Mouse (Mus musculus): ENCODE data around the gene Epx. TPM values are rescaled to one million over a fixed set of nuclear protein-coding genes. Genes with fewer than 3 reads are reported as not detected.
"Not testable (repeated sequence)": the region's sequence is repeated elsewhere in the genome, so short reads cannot be mapped to it uniquely, and the experiment has no call there.

Gene Epx
- polyA plus RNA-seq, 1 experiment from 2014 or later: not detected

- Histone ChIP-seq H3K36me3 (ENCODE audit: control insufficient read depth, insufficient read depth, low read length) (no peaks in the 10 kb centered on the region), H3K27ac (ENCODE audit: low read length) (no peak overlapping the region), H3K27me3 (ENCODE audit: control insufficient read depth, insufficient read depth, low read depth, low read length) (no peaks in the 10 kb centered on the region), H3K4me2 (ENCODE audit: low read depth, low read length) (no peak overlapping the region), H3K9me3 (ENCODE audit: control insufficient read depth, low read length) (no peaks in the 10 kb centered on the region), H3K9ac (ENCODE audit: low read length) (no peak overlapping the region), H3K4me1 (replicated peaks; ENCODE audit: control insufficient read depth, insufficient read depth, low read length) (no peaks in the 10 kb centered on the region), H3K4me3 (ENCODE audit: low read length) (no peak overlapping the region)
- WGBS: 60% methylated on average over 9 of the region's 9 CpGs
- ATAC-seq (ENCODE audit: low read depth): no peak
These were observed 4.5 kb upstream of the Epx start for GRCm38 (mm10) chr11:87879826-87880225.

GRCm38 (mm10) chr11:87871766-87872165 lies 3.6 kb downstream of the Epx start:
- ATAC-seq (ENCODE audit: low read depth): no peak
- H3K9ac ChIP-seq (ENCODE audit: low read length): no peak overlapping the region
- H3K27me3 ChIP-seq (ENCODE audit: control insufficient read depth, insufficient read depth, low read depth, low read length): no peaks in the 10 kb centered on the region; the same call in 1 of the 2 replicates
- WGBS: 24% methylated on average over 8 of the region's 8 CpGs
- no peak overlapping the region for H3K4me2 ChIP-seq (ENCODE audit: low read depth, low read length)
- H3K27ac ChIP-seq (ENCODE audit: low read length): no peak overlapping the region
- no peaks in the 10 kb centered on the region for H3K36me3 ChIP-seq (ENCODE audit: control insufficient read depth, insufficient read depth, low read length)
- H3K4me1 ChIP-seq (replicated peaks; ENCODE audit: control insufficient read depth, insufficient read depth, low read length): no peaks in the 10 kb centered on the region
- no peak overlapping the region for H3K4me3 ChIP-seq (ENCODE audit: low read length)
- H3K9me3 ChIP-seq (ENCODE audit: control insufficient read depth, low read length): no peaks in the 10 kb centered on the region

- no peak for ATAC-seq (ENCODE audit: low read depth)
- H3K4me2 ChIP-seq (ENCODE audit: low read depth, low read length): no peak overlapping the region
- no peak overlapping the region for H3K9ac ChIP-seq (ENCODE audit: low read length)
- WGBS: 72% methylated on average over 2 of the region's 2 CpGs
- H3K4me1 ChIP-seq (replicated peaks; ENCODE audit: control insufficient read depth, insufficient read depth, low read length): no peaks in the 10 kb centered on the region
- H3K4me3 ChIP-seq (ENCODE audit: low read length): no peak overlapping the region
- H3K36me3 ChIP-seq (ENCODE audit: control insufficient read depth, insufficient read depth, low read length): no peaks in the 10 kb centered on the region
- H3K27ac ChIP-seq (ENCODE audit: low read length): no peak overlapping the region
- H3K27me3 ChIP-seq (ENCODE audit: control insufficient read depth, insufficient read depth, low read depth, low read length): no peaks in the 10 kb centered on the region; the same call in 1 of the 2 replicates
- no peaks in the 10 kb centered on the region for H3K9me3 ChIP-seq (ENCODE audit: control insufficient read depth, low read length)
These were observed 5.2 kb downstream of the Epx start for GRCm38 (mm10) chr11:87870096-87870495.

- not testable (repeated sequence) for H3K9ac ChIP-seq (ENCODE audit: low read length); H3K27me3 ChIP-seq (ENCODE audit: control insufficient read depth, insufficient read depth, low read depth, low read length); H3K9me3 ChIP-seq (ENCODE audit: control insufficient read depth, low read length); ATAC-seq (ENCODE audit: low read depth); H3K4me3 ChIP-seq (ENCODE audit: low read length); H3K4me2 ChIP-seq (ENCODE audit: low read depth, low read length); H3K36me3 ChIP-seq (ENCODE audit: control insufficient read depth, insufficient read depth, low read length); H3K4me1 ChIP-seq (replicated peaks; ENCODE audit: control insufficient read depth, insufficient read depth, low read length); H3K27ac ChIP-seq (ENCODE audit: low read length)
- 80% methylated on average over 1 of the region's 2 CpGs for WGBS
These were observed 8.4 kb downstream of the Epx start for GRCm38 (mm10) chr11:87866891-87867290.

- Histone ChIP-seq H3K9ac (ENCODE audit: low read length) (no peak overlapping the region), H3K27me3 (ENCODE audit: control insufficient read depth, insufficient read depth, low read depth, low read length) (no peaks in the 10 kb centered on the region), H3K36me3 (ENCODE audit: control insufficient read depth, insufficient read depth, low read length) (peaks cover 9% of the 10 kb centered on the region; the same call in 1 of the 2 replicates), H3K4me3 (ENCODE audit: low read length) (no peak overlapping the region), H3K4me1 (replicated peaks; ENCODE audit: control insufficient read depth, insufficient read depth, low read length) (no peaks in the 10 kb centered on the region), H3K9me3 (ENCODE audit: control insufficient read depth, low read length) (no peaks in the 10 kb centered on the region), H3K27ac (ENCODE audit: low read length) (no peak overlapping the region), H3K4me2 (ENCODE audit: low read depth, low read length) (no peak overlapping the region)
- no peak for ATAC-seq (ENCODE audit: low read depth)
- WGBS: 88% methylated on average over 13 of the region's 13 CpGs
These were observed 12.5 kb downstream of the Epx start for GRCm38 (mm10) chr11:87862805-87863204.

GRCm38 (mm10) chr11:87860426-87860825 lies 14.9 kb downstream of the Epx start:
- H3K4me2 ChIP-seq (ENCODE audit: low read depth, low read length): no peak overlapping the region
- no peak overlapping the region for H3K27ac ChIP-seq (ENCODE audit: low read length)
- no peak overlapping the region for H3K4me3 ChIP-seq (ENCODE audit: low read length)
- H3K4me1 ChIP-seq (replicated peaks; ENCODE audit: control insufficient read depth, insufficient read depth, low read length): no peaks in the 10 kb centered on the region
- 75% methylated on average over 9 of the region's 9 CpGs for WGBS
- no peak overlapping the region for H3K9ac ChIP-seq (ENCODE audit: low read length)
- H3K27me3 ChIP-seq (ENCODE audit: control insufficient read depth, insufficient read depth, low read depth, low read length): no peaks in the 10 kb centered on the region
- peaks cover 9% of the 10 kb centered on the region; the same call in 1 of the 2 replicates for H3K36me3 ChIP-seq (ENCODE audit: control insufficient read depth, insufficient read depth, low read length)
- no peaks in the 10 kb centered on the region for H3K9me3 ChIP-seq (ENCODE audit: control insufficient read depth, low read length)
- no peak for ATAC-seq (ENCODE audit: low read depth)

- no peak overlapping the region for H3K9ac ChIP-seq (ENCODE audit: low read length)
- no peak overlapping the region for H3K27ac ChIP-seq (ENCODE audit: low read length)
- peaks cover 9% of the 10 kb centered on the region; the same call in 1 of the 2 replicates for H3K36me3 ChIP-seq (ENCODE audit: control insufficient read depth, insufficient read depth, low read length)
- WGBS: 76% methylated on average over 11 of the region's 11 CpGs
- H3K4me1 ChIP-seq (replicated peaks; ENCODE audit: control insufficient read depth, insufficient read depth, low read length): no peaks in the 10 kb centered on the region
- no peaks in the 10 kb centered on the region for H3K9me3 ChIP-seq (ENCODE audit: control insufficient read depth, low read length)
- ATAC-seq (ENCODE audit: low read depth): no peak
- H3K27me3 ChIP-seq (ENCODE audit: control insufficient read depth, insufficient read depth, low read depth, low read length): no peaks in the 10 kb centered on the region
- no peak overlapping the region for H3K4me3 ChIP-seq (ENCODE audit: low read length)
- H3K4me2 ChIP-seq (ENCODE audit: low read depth, low read length): no peak overlapping the region
These were observed 16.1 kb downstream of the Epx start for GRCm38 (mm10) chr11:87859273-87859672.

GRCm38 (mm10) chr11:87854550-87854949 lies 20.8 kb downstream of the Epx start:
- no peak overlapping the region for H3K9ac ChIP-seq (ENCODE audit: low read length)
- no peaks in the 10 kb centered on the region; the same call in 1 of the 2 replicates for H3K36me3 ChIP-seq (ENCODE audit: control insufficient read depth, insufficient read depth, low read length)
- H3K4me3 ChIP-seq (ENCODE audit: low read length): no peak overlapping the region
- peaks cover 4% of the 10 kb centered on the region for H3K4me1 ChIP-seq (replicated peaks; ENCODE audit: control insufficient read depth, insufficient read depth, low read length)
- whole genome bisulfite sequencing: 82% methylated on average over 7 of the region's 7 CpGs
- H3K4me2 ChIP-seq (ENCODE audit: low read depth, low read length): no peak overlapping the region
- H3K27me3 ChIP-seq (ENCODE audit: control insufficient read depth, insufficient read depth, low read depth, low read length): no peaks in the 10 kb centered on the region
- ATAC-seq (ENCODE audit: low read depth): no peak
- H3K27ac ChIP-seq (ENCODE audit: low read length): no peak overlapping the region
- no peaks in the 10 kb centered on the region for H3K9me3 ChIP-seq (ENCODE audit: control insufficient read depth, low read length)

GRCm38 (mm10) chr11:87853597-87853954 lies 21.8 kb downstream of the Epx start:
- Histone ChIP-seq H3K27ac (ENCODE audit: low read length) (peak overlapping the region; percentile 16; the same call in 1 of the 2 replicates), H3K9me3 (ENCODE audit: control insufficient read depth, low read length) (no peaks in the 10 kb centered on the region), H3K4me1 (replicated peaks; ENCODE audit: control insufficient read depth, insufficient read depth, low read length) (peaks cover 4% of the 10 kb centered on the region), H3K4me2 (ENCODE audit: low read depth, low read length) (peak overlapping the region; percentile 91), H3K4me3 (ENCODE audit: low read length) (peak overlapping the region; percentile 71), H3K9ac (ENCODE audit: low read length) (peak overlapping the region; percentile 70), H3K36me3 (ENCODE audit: control insufficient read depth, insufficient read depth, low read length) (no peaks in the 10 kb centered on the region; the same call in 1 of the 2 replicates), H3K27me3 (ENCODE audit: control insufficient read depth, insufficient read depth, low read depth, low read length) (no peaks in the 10 kb centered on the region)
- ATAC-seq (ENCODE audit: low read depth): no peak
- 25% methylated on average over 8 of the region's 8 CpGs for WGBS
